Mouse (Mus musculus): ENCODE results near the gene Lins1.

Lins1 gene

DNA sequence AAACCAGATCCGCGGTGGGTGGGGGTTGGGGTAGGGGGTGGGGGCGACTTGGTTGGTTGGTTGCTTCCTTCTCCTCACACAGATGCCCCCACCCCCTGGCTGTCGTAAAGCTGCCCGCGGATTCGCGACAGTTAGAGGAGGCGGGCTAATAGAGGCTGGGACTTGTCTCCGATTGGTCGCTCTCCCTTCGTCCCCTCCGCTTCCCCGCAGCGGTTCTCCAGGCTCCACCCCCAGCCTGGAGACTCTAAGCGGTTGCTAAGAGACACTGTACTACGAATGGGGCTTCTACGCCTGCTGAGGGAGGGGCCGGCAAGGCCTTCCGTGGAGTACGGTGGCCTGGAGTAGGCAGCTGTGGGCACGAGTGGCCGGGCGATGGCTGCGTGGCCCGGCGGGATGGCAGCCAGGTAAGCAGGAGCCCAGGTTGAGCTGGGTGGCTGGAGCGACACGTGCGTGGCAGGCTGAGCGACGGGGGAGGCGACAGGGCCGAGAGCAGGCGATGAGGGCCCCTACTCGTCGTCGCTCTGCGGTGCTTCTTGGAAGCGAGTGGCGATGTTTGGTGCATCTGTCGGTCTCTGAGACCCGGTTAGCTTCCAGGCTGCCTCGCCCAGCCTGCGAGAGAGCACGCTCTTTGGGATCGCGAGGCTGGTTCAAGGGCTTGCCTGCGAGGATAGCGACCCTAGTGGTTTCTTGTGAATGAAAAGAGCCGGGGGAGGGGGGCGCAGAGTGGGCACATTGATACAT is at the start of gene Lins1:
Lins1 (plus strand) TSS at position 270 of the 741 bp plus-strand sequence.
- in situ Hi-C loops (cut with MboI): loop anchor here (25.0 kb wide), 2 partner anchors 602 to 948 kb away; partner anchors contain the start of genes Lrrc28, Selenos and Ttc23

DNA sequence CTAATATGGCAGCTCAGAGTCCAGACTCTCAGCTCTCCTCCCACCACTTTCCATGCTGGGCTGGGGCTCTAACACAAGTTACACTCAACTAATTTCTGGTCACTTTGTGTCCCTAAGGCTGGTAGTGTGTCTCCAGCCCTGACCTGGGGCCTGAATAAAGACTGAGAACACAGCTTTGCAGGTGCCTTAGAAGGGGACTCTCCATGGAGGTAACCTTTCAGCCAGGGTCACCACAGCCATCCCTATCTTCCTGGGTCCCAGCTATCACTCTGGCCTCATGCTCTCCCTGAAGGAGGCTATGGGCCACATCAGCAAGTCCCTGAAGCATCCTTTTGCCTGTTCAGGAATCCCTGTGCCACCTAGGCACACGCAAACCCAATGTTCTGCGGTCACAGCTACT is 44.0 kb upstream of the Lins1 start:
- in situ Hi-C loops (cut with MboI): no loop called here

DNA sequence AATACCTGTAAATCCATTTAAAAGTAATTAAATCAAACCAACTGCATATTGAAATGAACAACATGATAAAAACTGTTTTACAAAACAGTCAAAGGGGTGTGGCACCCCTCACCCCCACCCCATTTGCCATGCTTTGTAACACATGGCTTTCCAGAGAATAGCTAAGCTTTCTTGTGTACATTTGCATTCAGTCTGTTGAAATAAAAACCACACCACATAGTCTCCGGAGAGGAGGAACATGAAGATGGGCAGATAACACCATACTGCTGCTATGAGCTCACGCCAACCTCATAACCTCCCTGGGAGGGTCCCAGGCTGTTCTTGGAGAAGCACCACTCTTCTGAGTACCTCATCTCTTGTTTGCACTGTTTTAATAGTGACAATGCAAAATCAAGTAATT is 40.5 kb upstream of the Lins1 start:
- in situ Hi-C loops (cut with MboI): no loop called here

DNA sequence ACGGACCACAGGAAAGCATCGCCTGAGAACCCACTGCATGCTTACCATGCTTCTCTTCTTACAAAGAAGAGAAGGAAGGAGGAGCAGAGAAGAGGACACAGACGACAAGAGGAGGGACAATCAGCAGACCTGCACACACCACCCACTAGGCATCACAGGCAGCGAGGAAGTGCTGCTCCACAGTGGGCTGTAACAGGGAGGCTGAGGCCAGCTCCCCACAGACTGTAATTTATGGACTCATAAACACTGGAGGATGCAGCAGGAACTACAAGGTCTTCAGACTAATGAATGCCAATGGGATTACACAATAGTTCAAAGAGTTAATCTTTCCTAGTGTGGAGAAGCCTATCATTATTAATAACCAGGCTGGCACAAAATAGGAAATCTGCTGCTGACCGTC is 38.8 kb upstream of the Lins1 start:
- in situ Hi-C loops (cut with MboI): loop anchor here (25.0 kb wide), 1 partner anchor 339 kb away; no protein-coding TSS in a partner anchor

DNA sequence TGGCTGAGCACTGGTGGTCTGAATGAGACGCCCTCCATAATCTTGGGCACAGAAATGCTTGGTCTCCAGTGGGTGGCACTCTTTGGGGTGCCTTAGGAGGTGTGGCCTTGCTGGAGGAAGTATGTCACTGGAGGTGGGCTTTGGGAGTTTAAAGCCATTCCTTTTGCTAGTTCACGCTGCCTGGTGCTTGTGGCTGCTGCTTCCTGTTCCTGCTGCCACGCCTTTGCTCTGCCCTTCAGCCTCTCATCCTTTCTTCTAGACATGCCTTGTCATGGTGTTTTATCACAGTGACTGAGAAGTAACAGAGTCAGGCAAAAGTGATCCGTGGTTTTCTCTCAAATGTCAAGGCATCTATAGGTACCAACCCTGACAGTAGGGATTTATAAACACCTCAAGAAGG is 37.5 kb upstream of the Lins1 start:
- in situ Hi-C loops (cut with MboI): loop anchor here (25.0 kb wide), 1 partner anchor 340 kb away; no protein-coding TSS in a partner anchor

GRCm38 (mm10) chr7:66653596-66653995 is 36.1 kb upstream of the Lins1 start:
- in situ Hi-C loops (cut with MboI): loop anchor here (25.0 kb wide), 1 partner anchor 341 kb away; no protein-coding TSS in a partner anchor

- in situ Hi-C loops (cut with MboI): loop anchor here (25.0 kb wide), 1 partner anchor 343 kb away; no protein-coding TSS in a partner anchor
These were observed 34.2 kb upstream of the Lins1 start for GRCm38 (mm10) chr7:66655471-66655870.

GRCm38 (mm10) chr7:66660291-66660690 is 29.4 kb upstream of the Lins1 start:
- in situ Hi-C loops (cut with MboI): loop anchor here (25.0 kb wide), 1 partner anchor 348 kb away; no protein-coding TSS in a partner anchor

GRCm38 (mm10) chr7:66660972-66661371 is 28.7 kb upstream of the Lins1 start:
- in situ Hi-C loops (cut with MboI): loop anchor here (25.0 kb wide), 1 partner anchor 349 kb away; no protein-coding TSS in a partner anchor

DNA sequence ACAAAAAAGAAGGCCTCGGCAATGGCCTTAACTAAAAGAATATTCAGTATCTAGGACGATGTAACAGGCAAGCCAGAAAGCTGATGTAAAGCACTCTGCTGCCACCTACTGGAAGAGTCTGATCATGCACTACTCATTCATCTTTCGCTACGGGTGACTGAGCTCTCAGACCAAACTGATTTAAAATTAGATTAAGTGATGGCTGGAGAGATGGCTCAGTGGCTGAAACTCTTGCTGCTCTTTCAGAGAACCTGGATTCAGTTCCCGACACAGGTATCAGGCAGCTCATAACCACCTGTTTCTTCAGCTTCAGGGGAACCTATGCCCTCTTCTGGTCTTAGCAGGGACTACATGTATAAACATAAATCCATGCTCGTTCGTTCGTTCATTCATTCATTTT is 28.1 kb upstream of the Lins1 start:
- in situ Hi-C loops (cut with MboI): loop anchor here (25.0 kb wide), 1 partner anchor 349 kb away; no protein-coding TSS in a partner anchor

- in situ Hi-C loops (cut with MboI): loop anchor here (25.0 kb wide), 1 partner anchor 351 kb away; no protein-coding TSS in a partner anchor
These were observed 26.1 kb upstream of the Lins1 start for GRCm38 (mm10) chr7:66663548-66663947.

GRCm38 (mm10) chr7:66667064-66667463 is 22.6 kb upstream of the Lins1 start:
- in situ Hi-C loops (cut with MboI): loop anchor here (25.0 kb wide), 1 partner anchor 355 kb away; no protein-coding TSS in a partner anchor

- in situ Hi-C loops (cut with MboI): loop anchor here (25.0 kb wide), 2 partner anchors 588 to 962 kb away; partner anchors contain the start of genes Lrrc28, Selenos and Ttc23
These were observed 13.9 kb upstream of the Lins1 start for GRCm38 (mm10) chr7:66675800-66676199.

GRCm38 (mm10) chr7:66682119-66682863 is 7.4 kb upstream of the Lins1 start:
- in situ Hi-C loops (cut with MboI): loop anchor here (25.0 kb wide), 2 partner anchors 595 to 955 kb away; partner anchors contain the start of genes Lrrc28, Selenos and Ttc23

DNA sequence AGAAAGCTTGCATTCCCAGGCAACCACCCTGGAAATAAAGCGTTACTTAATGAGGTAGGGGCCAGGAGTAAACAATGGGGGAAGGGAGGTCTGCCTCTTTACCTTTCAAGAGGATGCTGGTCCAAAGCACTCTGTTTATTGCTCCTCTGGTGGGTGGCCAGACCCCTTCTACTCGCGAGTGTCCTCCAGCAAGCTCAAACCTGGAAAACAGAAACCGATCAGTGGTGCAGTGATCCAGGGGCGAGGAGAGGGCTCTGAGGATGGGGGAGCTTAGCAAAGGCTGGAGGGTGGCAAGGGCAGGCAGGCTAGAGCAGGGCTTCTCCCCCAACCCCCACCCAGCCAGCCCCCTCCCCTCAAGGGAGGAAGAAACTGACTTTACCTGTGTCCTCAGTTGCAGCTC is 968 bp upstream of the Lins1 start:
- in situ Hi-C loops (cut with MboI): loop anchor here (25.0 kb wide), 2 partner anchors 601 to 949 kb away; partner anchors contain the start of genes Lrrc28, Selenos and Ttc23

DNA sequence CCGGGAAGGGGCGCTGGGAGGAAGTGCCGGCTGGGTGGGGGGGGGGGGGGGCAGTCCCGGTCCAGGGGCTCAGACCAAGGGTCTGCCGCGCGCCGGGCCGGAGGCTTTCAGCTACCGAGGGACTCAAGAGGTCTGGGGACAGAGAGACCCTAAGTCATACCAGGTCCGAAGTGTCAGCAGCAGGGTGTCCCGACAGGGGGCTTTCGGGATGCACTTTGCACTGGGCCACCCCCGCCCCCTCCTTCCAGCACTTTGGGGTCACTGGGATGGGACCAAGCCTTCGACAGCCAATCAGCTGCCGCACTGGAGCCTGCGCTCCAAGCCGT is 432 bp upstream of the Lins1 start, which contains the start of gene Asb7:
Asb7 (minus strand) TSS at position 303 of the 326 bp plus-strand sequence.
- in situ Hi-C loops (cut with MboI): loop anchor here (25.0 kb wide), 2 partner anchors 602 to 948 kb away; partner anchors contain the start of genes Lrrc28, Selenos and Ttc23

DNA sequence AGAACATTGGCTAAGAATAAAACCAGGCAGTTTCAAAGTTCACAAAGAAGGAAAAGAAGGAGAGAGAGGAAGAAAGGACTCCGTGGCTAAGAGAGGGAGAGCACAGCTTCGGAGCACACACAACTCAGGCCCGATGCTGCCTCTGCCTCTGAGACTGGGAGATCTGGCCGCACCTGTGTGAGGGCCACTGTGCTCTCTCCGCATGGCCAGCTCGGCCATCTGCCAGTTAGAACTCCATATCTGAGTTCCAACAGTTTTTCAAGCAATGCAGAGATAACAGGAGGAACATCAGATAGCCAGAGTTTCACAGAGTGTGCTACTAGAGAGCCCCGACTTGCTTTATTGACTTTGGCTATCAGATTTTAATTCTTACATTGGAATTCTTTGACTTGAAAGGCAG is 4.8 kb downstream of the Lins1 start:
- in situ Hi-C loops (cut with MboI): loop anchor here (25.0 kb wide), 2 partner anchors 607 to 943 kb away; partner anchors contain the start of genes Lrrc28, Selenos and Ttc23

DNA sequence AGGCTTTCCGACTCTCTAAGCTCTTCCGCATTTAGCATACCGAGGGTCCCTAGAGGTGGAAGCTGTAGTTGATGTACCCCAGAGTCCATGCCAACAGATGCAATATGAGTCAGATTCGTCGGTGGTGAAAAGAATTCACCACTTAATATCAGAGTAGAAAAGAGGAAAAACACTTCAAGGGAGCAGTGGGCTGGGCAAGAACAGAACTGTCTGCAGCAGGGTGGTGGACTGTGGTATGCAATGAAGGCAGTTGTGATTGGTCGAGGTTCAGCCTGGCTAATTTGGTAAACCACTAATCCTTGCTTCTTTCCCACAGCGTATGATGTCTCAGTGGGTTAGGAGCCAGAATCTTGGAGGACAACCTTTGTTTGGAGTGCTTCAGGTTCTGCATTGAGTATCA is 13.0 kb downstream of the Lins1 start:
- in situ Hi-C loops (cut with MboI): loop anchor here (25.0 kb wide), 1 partner anchor 510 kb away; the partner anchor contains the start of gene Lysmd4

DNA sequence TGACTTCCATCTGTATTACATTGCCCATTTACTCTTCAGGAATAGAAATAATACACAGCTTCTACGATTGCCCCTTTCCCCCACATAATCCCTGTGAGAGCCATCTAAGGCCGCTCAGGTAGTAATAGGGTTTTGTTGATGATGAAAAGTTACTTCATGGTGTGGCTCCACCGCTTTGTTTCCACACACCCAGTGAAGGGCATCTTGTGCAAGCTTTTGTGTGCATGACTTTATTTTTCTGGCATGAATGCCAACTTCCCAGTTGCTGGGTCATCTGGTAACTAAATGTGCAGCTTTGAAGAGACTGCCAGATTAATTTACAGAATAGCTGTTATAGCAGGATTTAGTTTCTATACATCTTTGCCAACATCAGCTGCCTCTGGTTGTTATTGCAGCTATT is 14.9 kb downstream of the Lins1 start:
- in situ Hi-C loops (cut with MboI): loop anchor here (25.0 kb wide), 1 partner anchor 508 kb away; the partner anchor contains the start of gene Lysmd4

GRCm38 (mm10) chr7:66711166-66711565 is 21.5 kb downstream of the Lins1 start:
- in situ Hi-C loops (cut with MboI): loop anchor here (25.0 kb wide), 1 partner anchor 501 kb away; the partner anchor contains the start of gene Lysmd4

- in situ Hi-C loops (cut with MboI): loop anchor here (25.0 kb wide), 1 partner anchor 488 kb away; the partner anchor contains the start of gene Lysmd4
These were observed 34.8 kb downstream of the Lins1 start for GRCm38 (mm10) chr7:66724514-66724913.

Data from mature B cell (primary cell).